Mouse (Mus musculus): ENCODE measurements at regions not wholly inside any gene's neighbourhood (a gene's known extent, or its start where the extent isn't known, plus 50 kb on each side); places are given as distances from the start of the nearest gene placed in this dataset.
A peak's percentile ranks its signal among the peaks of the same experiment; 100 is the strongest.

DNA sequence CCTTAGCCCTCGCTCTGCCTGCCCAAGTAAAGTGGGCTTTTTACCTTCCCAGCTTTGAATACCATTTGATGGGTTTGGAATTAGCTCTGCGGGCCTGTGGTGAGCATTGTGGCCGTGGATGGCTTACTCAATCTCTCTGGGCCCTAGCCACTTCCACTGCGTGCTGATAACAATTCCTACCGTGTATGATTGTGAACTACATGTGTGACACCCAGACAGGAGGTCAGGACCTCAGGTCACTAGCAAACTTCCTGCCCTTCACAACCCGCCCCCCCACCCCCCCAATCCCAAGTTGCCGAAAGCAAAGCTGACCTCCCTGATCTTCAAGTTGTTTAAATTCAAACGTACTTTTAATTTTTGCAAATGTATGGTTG, 231.9 kb downstream of the 4933412E24Rik start:
- Histone ChIP-seq H3K27me3 (ENCODE audit: control insufficient read depth, insufficient read depth, low read depth, low read length) (no peaks in the 10 kb centered on the region), H3K4me3 (ENCODE audit: low read depth, low read length) (no peak overlapping the region), H3K36me3 (ENCODE audit: control insufficient read depth, insufficient read depth, low read length) (no peaks in the 10 kb centered on the region), H3K4me2 (ENCODE audit: low read length) (no peak overlapping the region), H3K4me1 (ENCODE audit: control insufficient read depth, insufficient read depth, low read length) (peaks cover 14% of the 10 kb centered on the region), H3K9ac (ENCODE audit: low read depth, low read length) (no peak overlapping the region), H3K27ac (ENCODE audit: low read length) (no peak overlapping the region), H3K9me3 (replicated peaks; ENCODE audit: control insufficient read depth, low read length, poor library complexity, severe bottlenecking) (no peaks in the 10 kb centered on the region)
- 52% methylated on average over 8 of the region's 8 CpGs for WGBS
- no peak for ATAC-seq

DNA sequence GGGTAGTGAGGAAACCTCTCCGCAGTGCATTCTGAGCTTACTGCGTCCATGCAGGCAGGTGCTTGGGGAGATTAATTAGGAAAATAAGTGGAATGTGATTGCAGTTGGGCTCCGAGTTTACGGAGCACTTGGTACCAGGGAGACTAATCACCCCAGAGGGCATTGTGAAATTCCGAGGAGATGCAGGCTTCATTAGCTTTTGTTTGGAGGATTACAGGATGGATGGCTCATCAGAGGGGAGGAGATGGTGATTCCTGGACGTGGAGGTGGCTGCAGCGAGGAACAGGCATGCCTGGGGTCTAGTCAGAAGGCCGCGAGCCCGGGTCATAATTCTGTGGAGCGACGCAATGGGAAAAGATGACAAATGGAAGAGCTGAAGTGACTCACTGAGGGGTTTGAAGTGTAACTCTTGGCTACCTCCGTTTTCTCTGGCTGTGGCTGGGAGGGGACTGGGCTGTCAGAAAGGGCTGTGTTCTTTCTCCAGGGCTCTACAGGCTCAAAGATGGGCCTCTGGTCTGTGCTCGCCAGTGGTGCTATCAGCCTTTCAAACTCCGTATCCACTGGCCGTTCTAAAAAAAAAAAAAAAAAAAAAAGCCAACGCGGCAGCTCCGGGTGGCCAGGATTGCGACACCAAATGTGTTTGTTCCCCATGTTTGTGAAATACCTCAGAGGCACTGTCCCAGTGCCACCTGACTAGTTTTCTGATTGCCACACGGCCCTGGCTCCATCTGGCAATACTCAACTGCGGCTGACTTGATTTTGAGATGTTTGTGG, 232.4 kb downstream of the 4933412E24Rik start:
- H3K27me3 ChIP-seq (ENCODE audit: control insufficient read depth, insufficient read depth, low read depth, low read length) = no peaks in the 10 kb centered on the region
- ATAC-seq = peak; percentile 70
- H3K9me3 ChIP-seq (replicated peaks; ENCODE audit: control insufficient read depth, low read length, poor library complexity, severe bottlenecking) = no peaks in the 10 kb centered on the region
- H3K4me1 ChIP-seq (ENCODE audit: control insufficient read depth, insufficient read depth, low read length) = peaks cover 14% of the 10 kb centered on the region
- no peaks in the 10 kb centered on the region for H3K36me3 ChIP-seq (ENCODE audit: control insufficient read depth, insufficient read depth, low read length)
- peak overlapping the region; percentile 31; the same call in 1 of the 2 replicates for H3K9ac ChIP-seq (ENCODE audit: low read depth, low read length)
- peak overlapping the region; percentile 23; the same call in 1 of the 2 replicates for H3K27ac ChIP-seq (ENCODE audit: low read length)
- H3K4me3 ChIP-seq (ENCODE audit: low read depth, low read length) = 0 out of 2 replicates have a peak overlapping the region, but pooled peaks have one; percentile 12
- 10% methylated on average over 22 of the region's 22 CpGs for WGBS
- peak overlapping the region; percentile 45 for H3K4me2 ChIP-seq (ENCODE audit: low read length)

DNA sequence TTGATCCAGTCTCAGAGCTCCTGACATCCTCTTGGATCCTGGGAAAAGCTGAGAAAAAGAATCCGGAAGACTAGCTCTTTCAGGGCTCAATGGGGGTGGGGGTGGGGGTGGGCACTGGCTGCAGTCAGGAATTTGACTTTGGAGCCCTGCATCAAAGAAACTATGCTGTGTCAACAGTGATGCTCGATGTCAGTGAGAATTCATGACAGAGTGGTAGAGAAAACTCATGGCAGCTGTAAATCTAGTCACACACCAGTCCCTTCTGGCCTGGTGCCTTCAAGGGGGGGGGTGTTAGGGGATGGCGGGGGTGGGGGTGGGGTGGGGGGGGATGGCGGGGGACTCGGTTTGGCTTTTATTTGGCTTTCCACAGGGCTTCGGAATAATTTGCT, 233.0 kb downstream of the 4933412E24Rik start:
- peak overlapping the region; percentile 45 for H3K4me2 ChIP-seq (ENCODE audit: low read length)
- H3K4me1 ChIP-seq (ENCODE audit: control insufficient read depth, insufficient read depth, low read length) = peaks cover 14% of the 10 kb centered on the region
- peak; percentile 74 for ATAC-seq
- no peak overlapping the region for H3K9ac ChIP-seq (ENCODE audit: low read depth, low read length)
- 0 out of 2 replicates have a peak overlapping the region, but pooled peaks have one; percentile 12 for H3K4me3 ChIP-seq (ENCODE audit: low read depth, low read length)
- H3K9me3 ChIP-seq (replicated peaks; ENCODE audit: control insufficient read depth, low read length, poor library complexity, severe bottlenecking) = no peaks in the 10 kb centered on the region
- 2% methylated on average over 6 of the region's 6 CpGs for WGBS
- H3K36me3 ChIP-seq (ENCODE audit: control insufficient read depth, insufficient read depth, low read length) = no peaks in the 10 kb centered on the region
- H3K27ac ChIP-seq (ENCODE audit: low read length) = no peak overlapping the region
- no peaks in the 10 kb centered on the region for H3K27me3 ChIP-seq (ENCODE audit: control insufficient read depth, insufficient read depth, low read depth, low read length)

DNA sequence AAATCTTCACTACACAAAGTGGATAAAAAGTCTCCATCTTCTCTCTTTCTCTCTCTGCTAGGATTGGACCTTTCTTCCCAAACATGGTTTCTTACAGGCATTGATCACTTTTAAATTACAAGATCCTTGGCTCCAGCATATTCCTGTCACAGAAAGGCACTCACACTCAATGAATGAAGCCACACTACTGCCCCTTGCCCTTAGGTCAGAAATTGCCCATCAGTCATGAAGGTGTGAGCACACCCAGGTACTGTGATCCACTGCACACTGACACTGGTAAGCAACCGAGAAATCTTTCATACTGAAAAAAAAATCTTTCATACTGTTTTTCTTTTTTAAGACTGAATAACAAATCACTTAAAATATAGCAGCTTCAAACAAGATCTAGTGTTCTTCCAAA, 235.9 kb downstream of the 4933412E24Rik start:
- no peak overlapping the region for H3K9ac ChIP-seq (ENCODE audit: low read depth, low read length)
- H3K36me3 ChIP-seq (ENCODE audit: control insufficient read depth, insufficient read depth, low read length) = no peaks in the 10 kb centered on the region
- no peaks in the 10 kb centered on the region for H3K27me3 ChIP-seq (ENCODE audit: control insufficient read depth, insufficient read depth, low read depth, low read length)
- 90% methylated on average over 1 of the region's 1 CpGs for WGBS
- no peak for ATAC-seq
- H3K4me2 ChIP-seq (ENCODE audit: low read length) = no peak overlapping the region
- H3K9me3 ChIP-seq (replicated peaks; ENCODE audit: control insufficient read depth, low read length, poor library complexity, severe bottlenecking) = no peaks in the 10 kb centered on the region
- no peak overlapping the region for H3K27ac ChIP-seq (ENCODE audit: low read length)
- H3K4me1 ChIP-seq (ENCODE audit: control insufficient read depth, insufficient read depth, low read length) = peaks cover 14% of the 10 kb centered on the region
- no peak overlapping the region for H3K4me3 ChIP-seq (ENCODE audit: low read depth, low read length)

DNA sequence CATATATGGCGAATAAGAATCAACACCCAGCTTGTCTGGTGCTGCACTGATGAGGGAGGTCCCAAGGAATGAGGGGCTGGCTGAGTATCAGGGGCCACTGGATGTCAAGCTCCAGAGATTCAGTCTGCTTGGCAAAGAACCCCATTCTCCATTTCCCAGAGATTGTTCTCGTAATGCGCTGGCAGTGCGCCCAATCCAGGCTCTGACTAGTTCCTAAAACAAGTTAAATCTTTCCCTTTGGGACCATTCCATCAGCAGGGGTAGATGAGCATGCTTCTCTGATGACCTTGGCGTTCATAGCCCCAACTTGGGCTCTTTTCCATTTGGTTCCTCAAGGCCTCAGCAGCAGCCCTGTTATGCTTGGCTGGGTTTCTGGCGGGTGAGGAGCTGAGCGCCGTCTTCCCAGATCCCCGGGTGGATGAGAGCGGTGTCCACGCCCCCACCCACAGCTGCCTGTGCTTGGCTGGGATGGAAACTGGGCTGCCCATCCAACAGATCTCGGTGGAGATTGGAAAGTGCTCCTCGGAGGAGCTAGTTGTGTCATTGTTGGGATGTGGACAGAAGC, 239.0 kb downstream of the 4933412E24Rik start:
- no peak for ATAC-seq
- no peaks in the 10 kb centered on the region for H3K9me3 ChIP-seq (replicated peaks; ENCODE audit: control insufficient read depth, low read length, poor library complexity, severe bottlenecking)
- no peaks in the 10 kb centered on the region for H3K27me3 ChIP-seq (ENCODE audit: control insufficient read depth, insufficient read depth, low read depth, low read length)
- no peak overlapping the region for H3K9ac ChIP-seq (ENCODE audit: low read depth, low read length)
- H3K27ac ChIP-seq (ENCODE audit: low read length) = no peak overlapping the region
- H3K36me3 ChIP-seq (ENCODE audit: control insufficient read depth, insufficient read depth, low read length) = no peaks in the 10 kb centered on the region
- H3K4me1 ChIP-seq (ENCODE audit: control insufficient read depth, insufficient read depth, low read length) = no peaks in the 10 kb centered on the region
- H3K4me3 ChIP-seq (ENCODE audit: low read depth, low read length) = no peak overlapping the region
- WGBS = 82% methylated on average over 13 of the region's 13 CpGs
- H3K4me2 ChIP-seq (ENCODE audit: low read length) = no peak overlapping the region

DNA sequence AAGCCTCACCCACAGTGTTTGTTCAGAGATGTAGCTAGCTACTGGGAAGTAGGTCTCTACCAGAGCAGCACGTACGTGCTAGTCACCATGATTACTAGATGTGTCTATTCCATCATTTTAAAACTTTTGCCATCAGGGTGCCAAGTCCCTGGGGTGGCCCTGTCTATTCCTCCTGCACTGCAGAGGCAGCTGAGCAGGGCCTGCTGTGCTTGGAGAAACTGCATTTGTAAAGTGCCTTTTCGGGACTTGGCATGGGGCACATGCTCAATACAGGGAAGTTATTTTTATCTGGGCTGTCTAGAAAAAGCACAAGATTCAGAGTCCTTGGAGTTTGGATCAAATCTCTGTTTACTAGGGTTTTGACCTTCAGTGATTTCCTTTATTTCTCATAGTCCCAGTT, 240.6 kb downstream of the 4933412E24Rik start:
- no peak overlapping the region for H3K27ac ChIP-seq (ENCODE audit: low read length)
- peaks cover 9% of the 10 kb centered on the region for H3K9me3 ChIP-seq (replicated peaks; ENCODE audit: control insufficient read depth, low read length, poor library complexity, severe bottlenecking)
- H3K4me1 ChIP-seq (ENCODE audit: control insufficient read depth, insufficient read depth, low read length) = no peaks in the 10 kb centered on the region
- no peaks in the 10 kb centered on the region for H3K36me3 ChIP-seq (ENCODE audit: control insufficient read depth, insufficient read depth, low read length)
- WGBS = 91% methylated on average over 3 of the region's 3 CpGs
- H3K4me3 ChIP-seq (ENCODE audit: low read depth, low read length) = no peak overlapping the region
- H3K27me3 ChIP-seq (ENCODE audit: control insufficient read depth, insufficient read depth, low read depth, low read length) = no peaks in the 10 kb centered on the region
- ATAC-seq = no peak
- no peak overlapping the region for H3K4me2 ChIP-seq (ENCODE audit: low read length)
- no peak overlapping the region for H3K9ac ChIP-seq (ENCODE audit: low read depth, low read length)

DNA sequence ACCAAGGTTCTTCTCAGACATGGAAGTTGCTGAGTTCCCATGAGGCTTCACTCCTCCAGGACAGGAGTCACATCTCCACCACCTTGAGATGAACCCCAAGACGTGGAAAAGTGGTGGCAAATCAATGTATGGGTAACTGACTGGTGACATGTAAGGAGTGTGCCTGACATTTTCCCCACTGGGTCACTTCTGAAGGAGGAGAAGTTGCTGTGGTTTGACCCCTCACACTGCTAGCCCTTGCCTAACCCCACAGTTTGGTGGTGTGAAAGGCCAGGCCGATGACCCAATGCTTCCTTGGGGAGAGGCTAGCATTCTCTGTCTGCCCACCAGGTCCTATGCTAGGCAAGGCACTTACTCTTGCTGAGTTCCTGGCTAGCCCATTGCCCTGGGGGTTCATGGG, 242.4 kb downstream of the 4933412E24Rik start:
- Histone ChIP-seq H3K9ac (ENCODE audit: low read depth, low read length) (no peak overlapping the region), H3K4me2 (ENCODE audit: low read length) (no peak overlapping the region), H3K27ac (ENCODE audit: low read length) (no peak overlapping the region), H3K36me3 (ENCODE audit: control insufficient read depth, insufficient read depth, low read length) (no peaks in the 10 kb centered on the region), H3K27me3 (ENCODE audit: control insufficient read depth, insufficient read depth, low read depth, low read length) (no peaks in the 10 kb centered on the region), H3K4me1 (ENCODE audit: control insufficient read depth, insufficient read depth, low read length) (no peaks in the 10 kb centered on the region), H3K9me3 (replicated peaks; ENCODE audit: control insufficient read depth, low read length, poor library complexity, severe bottlenecking) (peaks cover 9% of the 10 kb centered on the region), H3K4me3 (ENCODE audit: low read depth, low read length) (no peak overlapping the region)
- 81% methylated on average over 2 of the region's 2 CpGs for WGBS
- no peak for ATAC-seq

DNA sequence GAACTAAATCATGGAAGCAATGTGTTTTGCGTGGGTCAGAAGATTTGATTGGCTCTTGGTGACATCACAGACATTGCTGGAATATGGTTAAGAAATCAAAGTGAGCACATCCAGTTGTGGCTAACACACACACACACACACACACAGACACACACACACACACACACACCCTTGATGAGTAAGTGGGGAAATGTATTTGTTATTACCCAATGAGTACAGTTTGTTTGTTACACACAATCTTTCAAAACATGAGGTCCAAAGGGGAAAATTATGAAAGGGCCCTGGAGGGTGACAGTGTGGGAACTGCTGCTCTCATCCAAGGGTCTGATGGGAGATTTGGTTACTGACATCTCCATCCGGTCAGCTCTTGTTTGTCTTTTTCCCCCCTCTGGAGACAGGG, 243.8 kb downstream of the 4933412E24Rik start:
- no peaks in the 10 kb centered on the region for H3K4me1 ChIP-seq (ENCODE audit: control insufficient read depth, insufficient read depth, low read length)
- H3K27ac ChIP-seq (ENCODE audit: low read length) = no peak overlapping the region
- H3K4me3 ChIP-seq (ENCODE audit: low read depth, low read length) = no peak overlapping the region
- ATAC-seq = no peak
- 86% methylated on average over 2 of the region's 2 CpGs for WGBS
- H3K4me2 ChIP-seq (ENCODE audit: low read length) = no peak overlapping the region
- no peaks in the 10 kb centered on the region for H3K27me3 ChIP-seq (ENCODE audit: control insufficient read depth, insufficient read depth, low read depth, low read length)
- no peak overlapping the region for H3K9ac ChIP-seq (ENCODE audit: low read depth, low read length)
- peaks cover 9% of the 10 kb centered on the region for H3K9me3 ChIP-seq (replicated peaks; ENCODE audit: control insufficient read depth, low read length, poor library complexity, severe bottlenecking)
- no peaks in the 10 kb centered on the region for H3K36me3 ChIP-seq (ENCODE audit: control insufficient read depth, insufficient read depth, low read length)

DNA sequence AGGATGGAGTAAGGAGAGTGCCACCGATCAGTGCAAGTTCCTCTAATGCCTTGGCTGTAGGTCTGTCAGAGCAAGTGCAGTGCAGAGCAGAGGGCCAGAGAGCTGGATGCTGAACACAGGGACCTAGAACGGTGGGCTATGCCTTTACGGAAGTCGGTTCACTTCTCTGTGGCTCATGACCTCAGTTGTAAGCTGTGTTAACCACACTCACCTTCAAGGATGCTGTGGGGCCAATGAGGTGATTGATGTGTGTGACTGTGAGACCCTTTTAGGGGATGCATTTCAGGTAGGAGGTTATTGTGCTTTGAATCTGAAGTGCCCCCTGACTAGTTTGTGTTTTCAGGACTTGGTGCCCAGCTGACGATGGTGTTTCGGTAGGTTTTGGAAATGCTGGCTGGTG, 254.4 kb downstream of the 4933412E24Rik start:
- Histone ChIP-seq H3K36me3 (ENCODE audit: control insufficient read depth, insufficient read depth, low read length) (no peaks in the 10 kb centered on the region), H3K4me2 (ENCODE audit: low read length) (no peak overlapping the region), H3K27ac (ENCODE audit: low read length) (no peak overlapping the region), H3K4me1 (ENCODE audit: control insufficient read depth, insufficient read depth, low read length) (no peaks in the 10 kb centered on the region), H3K27me3 (ENCODE audit: control insufficient read depth, insufficient read depth, low read depth, low read length) (no peaks in the 10 kb centered on the region), H3K4me3 (ENCODE audit: low read depth, low read length) (no peak overlapping the region), H3K9me3 (replicated peaks; ENCODE audit: control insufficient read depth, low read length, poor library complexity, severe bottlenecking) (no peaks in the 10 kb centered on the region), H3K9ac (ENCODE audit: low read depth, low read length) (no peak overlapping the region)
- no peak for ATAC-seq
- WGBS = 99% methylated on average over 6 of the region's 6 CpGs
